ENCODE assay signal across 8 mouse cellular contexts in genomic region chr11:107548204-107548975, GRCm38 (mm10). TPM values are rescaled to one million over a fixed set of nuclear protein-coding genes. Genes with fewer than 3 reads are reported as not detected.
DNase-seq lines count a peak whose midpoint lies in the region; ATAC-seq and TF ChIP-seq lines count a peak whose summit lies in the region.

No protein-coding gene starts in this region.

- no peaks in the 10 kb centered on the region for H3K9me3 ChIP-seq in heart, embryonic 13.5 days
- H3K9me3 ChIP-seq in midbrain, embryonic 12.5 days = no peaks in the 10 kb centered on the region

- peak overlapping the region; percentile 100 for H3K4me2 ChIP-seq in heart, embryonic 13.5 days
- peak overlapping the region; percentile 99 for H3K4me2 ChIP-seq in midbrain, embryonic 12.5 days (replicated peaks)

- no peak; the same call in 1 of the 2 replicates for TF ChIP-seq CTCF in thymus, adult 2 months (IDR thresholded peaks at IDR 0.05; ENCODE audit: borderline replicate concordance, control insufficient read depth, extremely low read depth, insufficient read depth, low read length, poor library complexity)

- ATAC-seq in heart, embryonic 13.5 days (ENCODE audit: extremely low read depth, insufficient number of reproducible peaks, low FRiP score, low TSS enrichment) = no peak; the same call in 1 of the 2 replicates
- peak; percentile 45 for ATAC-seq in midbrain, embryonic 12.5 days (ENCODE audit: low FRiP score, low read depth)

- H3K4me1 ChIP-seq in heart, embryonic 13.5 days = peaks cover 23% of the 10 kb centered on the region
- H3K4me1 ChIP-seq in midbrain, embryonic 12.5 days = peaks cover 18% of the 10 kb centered on the region
- H3K4me1 ChIP-seq in thymus, adult 2 months (replicated peaks; ENCODE audit: control insufficient read depth, insufficient read depth, low read length) = peaks cover 14% of the 10 kb centered on the region; the same call in 1 of the 2 replicates

- H3K9ac ChIP-seq in heart, embryonic 13.5 days = peak overlapping the region; percentile 98
- H3K9ac ChIP-seq in midbrain, embryonic 12.5 days (replicated peaks) = peak overlapping the region; percentile 81

- H3K27ac ChIP-seq in heart, embryonic 13.5 days (replicated peaks) = peak overlapping the region; percentile 82
- peak overlapping the region; percentile 78 for H3K27ac ChIP-seq in midbrain, embryonic 12.5 days (replicated peaks)
- H3K27ac ChIP-seq in thymus, adult 2 months (ENCODE audit: control insufficient read depth, insufficient read depth, low read length) = peak overlapping the region; percentile 52

- DNase-seq in spleen, adult 18-20 months = peak; percentile 13 to 21
- no peak for DNase-seq in spleen, adult 12 weeks (ENCODE audit: low spot score)
- DNase-seq in cerebellum, adult 9-11 months = peak; percentile 27
- peak; percentile 43 for DNase-seq in kidney, postnatal 14 days
- peak; percentile 62 for DNase-seq in thymus, adult 2 months
- DNase-seq in gastrocnemius, adult 18-20 months (ENCODE audit: low spot score) = no peak

- 0 out of 2 replicates have a peak, but pooled peaks have one; percentile 3 for TF ChIP-seq POLR2A in thymus, adult 2 months (IDR thresholded peaks at IDR 0.05; ENCODE audit: control insufficient read depth, extremely low read depth, insufficient read depth, low read length, poor library complexity)

- WGBS in heart, embryonic 13.5 days = 2% methylated on average over 39 of the region's 39 CpGs
- 9% methylated on average over 30 of the region's 39 CpGs for WGBS in midbrain, embryonic 12.5 days
- WGBS in thymus, adult 2 months = 7% methylated on average over 39 of the region's 39 CpGs

- peaks cover 36% of the 10 kb centered on the region for H3K36me3 ChIP-seq in heart, embryonic 13.5 days
- H3K36me3 ChIP-seq in midbrain, embryonic 12.5 days = peaks cover 19% of the 10 kb centered on the region
- H3K36me3 ChIP-seq in thymus, adult 2 months (ENCODE audit: control insufficient read depth, insufficient read depth, low read length) = peaks cover 16% of the 10 kb centered on the region

- peak overlapping the region; percentile 99 for H3K4me3 ChIP-seq in heart, embryonic 13.5 days
- H3K4me3 ChIP-seq in midbrain, embryonic 12.5 days = peak overlapping the region; percentile 91
- peak overlapping the region; percentile 90 for H3K4me3 ChIP-seq in thymus, adult 2 months (ENCODE audit: control insufficient read depth, insufficient read depth, low read length)

- no peaks in the 10 kb centered on the region; the same call in 1 of the 2 replicates for H3K27me3 ChIP-seq in heart, embryonic 13.5 days (replicated peaks)
- H3K27me3 ChIP-seq in midbrain, embryonic 12.5 days = peaks cover 17% of the 10 kb centered on the region
- no peaks in the 10 kb centered on the region for H3K27me3 ChIP-seq in thymus, adult 2 months (ENCODE audit: control insufficient read depth, insufficient read depth, low read length)

RNA-seq across cellular contexts. Expression of gene Helz, which starts 0.7 kb away (rescaled TPM):
- polyA plus RNA-seq in heart, embryonic 13.5 days (2015; fragmentation: Nextera tagmentation; extraction: Ambion mirVana) = 12.1 and 13.7 TPM in 2 replicates
- 20.4 and 25.9 TPM in 2 replicates for polyA plus RNA-seq in midbrain, embryonic 12.5 days (2016; fragmentation: Nextera tagmentation; extraction: Ambion mirVana)
- polyA plus RNA-seq in thymus, adult 2 months (2012; rRNA removed) = 66.9 and 82.2 TPM in 2 replicates
- 10 to 100 TPM; 17.6 to 18.2 TPM for total RNA-seq in gastrocnemius, adult 18-20 months (2021)

Comparison
In these comparisons a context has a peak if more than half of its experiments do, and no peak if none do; other contexts are left out.
1. DNase-seq: peak in spleen, adult 18-20 months (2 of 2), cerebellum, adult 9-11 months (single experiment), kidney, postnatal 14 days (single experiment) and thymus, adult 2 months (single experiment); none in spleen, adult 12 weeks (single experiment) and gastrocnemius, adult 18-20 months (single experiment).
2. Peak in every context shown above with its lines, with median percentiles within 50 percentile points of each other: H3K27ac ChIP-seq and H3K4me3 ChIP-seq.